Mouse (Mus musculus) neural tube, embryonic 11.5 days (tissue): ENCODE measurements around the gene Gm20388. TPM values are rescaled to one million over a fixed set of nuclear protein-coding genes. Genes with fewer than 3 reads are reported as not detected.

Source experiments
- ATAC-seq: fragments of 200-750 bp; cut with Nextera tagmentation; 2 replicates; pipeline ENCODE4 v1.8.0; 2017; ENCODE audit warnings: moderate number of reproducible peaks, mild to moderate bottlenecking, moderate TSS enrichment, moderate library complexity; ENCODE audit not compliant: insufficient read depth, low FRiP score, low TSS enrichment
- DNase-seq: peaks from one replicate; pipeline ENCODE4 v3.0.0-alpha.2; 2015; ENCODE audit warnings: low spot score
- H3K27ac ChIP-seq: fragments of 300-500 bp; sonication (generic); 2 replicates; pipeline ENCODE4 v1.5.1; 2014; ENCODE audit warnings: low read depth, mild to moderate bottlenecking, low read length
- H3K27me3 ChIP-seq: fragments of 300-500 bp; sonication (generic); 2 replicates; pipeline ENCODE4 v1.6.1; 2014; ENCODE audit warnings: mild to moderate bottlenecking, low read length, mixed read lengths; ENCODE audit not compliant: control insufficient read depth, insufficient read depth
- H3K36me3 ChIP-seq: fragments of 300-500 bp; sonication (generic); 2 replicates; pipeline ENCODE4 v1.6.1; 2014; ENCODE audit warnings: mild to moderate bottlenecking, low read length, moderate library complexity, mixed read lengths; ENCODE audit not compliant: control insufficient read depth, insufficient read depth
- H3K4me1 ChIP-seq: fragments of 300-500 bp; sonication (generic); 2 replicates; pipeline ENCODE4 v1.6.1; 2014; ENCODE audit warnings: low read length, mixed read lengths; ENCODE audit not compliant: control insufficient read depth, insufficient read depth
- H3K4me2 ChIP-seq: fragments of 300-500 bp; sonication (generic); 2 replicates; pipeline ENCODE4 v1.6.1; 2014; ENCODE audit warnings: low read depth, mild to moderate bottlenecking, moderate library complexity
- H3K4me3 ChIP-seq: fragments of 300-500 bp; sonication (generic); 2 replicates; pipeline ENCODE4 v1.5.1; 2014; ENCODE audit warnings: low read depth, low read length
- H3K9ac ChIP-seq: fragments of 300-500 bp; sonication (generic); 2 replicates; pipeline ENCODE4 v1.6.1; 2014; ENCODE audit warnings: mild to moderate bottlenecking, low read length
- H3K9me3 ChIP-seq: fragments of 300-500 bp; sonication (generic); 2 replicates; pipeline ENCODE4 v1.6.1; 2016; ENCODE audit warnings: low read length; ENCODE audit not compliant: control insufficient read depth
- WGBS: fragments of 180-500 bp; shearing (Covaris S2); extraction: QIAGEN DNeasy Blood & Tissue Kit; methylation state at CpG from one replicate; pipeline ENCODE4 v1.1.7; 2014; 5-methylcytosine and 5-hydroxymethylcytosine counted together
- polyA plus RNA-seq: library from polyadenylated mRNA; unstranded; fragments of >200 nt; fragmentation: Nextera tagmentation; extraction: Ambion mirVana; gene quantifications from 2 replicates; pipeline ENCODE4 v1.2.1, GENCODE M21; 2014

The Gm20388 gene
- polyA plus RNA-seq, 1 experiment from 2014 or later: not detected

DNA sequence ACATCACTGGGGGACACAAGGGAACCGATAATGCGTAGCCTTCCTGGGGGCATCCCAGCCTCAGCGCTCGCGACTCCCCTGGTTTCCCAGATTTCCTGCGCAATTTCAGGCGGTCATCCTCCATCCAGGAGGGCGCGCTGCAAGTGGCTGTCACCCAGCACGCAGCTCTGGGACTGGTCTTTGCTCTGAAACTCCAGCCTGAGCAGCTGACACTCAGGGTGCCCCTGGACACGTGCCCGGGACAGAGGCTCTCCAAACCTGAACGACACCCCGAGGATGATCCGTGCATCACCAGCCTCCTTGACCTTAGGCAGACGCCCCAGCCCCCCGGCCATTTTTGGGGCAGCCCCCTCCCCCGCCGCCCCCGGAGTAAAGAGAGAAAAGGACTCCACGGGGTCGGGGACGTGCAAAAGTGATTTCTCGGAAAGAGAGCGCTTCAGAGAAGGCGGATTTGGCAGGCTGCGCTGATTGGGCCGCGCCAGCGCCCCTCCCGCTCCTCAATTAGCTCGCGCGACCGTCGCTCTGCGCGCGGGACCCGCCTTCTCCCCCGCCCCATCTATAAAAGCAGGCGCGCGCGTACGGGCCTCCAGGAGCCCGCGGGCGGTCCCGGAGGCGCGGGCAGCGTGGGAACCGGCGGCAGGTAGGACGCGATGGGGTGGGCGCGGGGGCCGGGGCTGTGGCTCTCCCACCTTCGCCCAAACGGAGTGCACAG, 825.3 kb downstream of the Gm20388 start, which contains the start of gene Irf8:
Gene Irf8, plus strand, starts transcription at position 589 of the 712 bp plus-strand sequence.
- peak within 1 kb of the TSS; percentile 43 for H3K4me3 ChIP-seq
- peaks cover 4% of the 10 kb centered on the region; the same call in 1 of the 2 replicates for H3K4me1 ChIP-seq
- DNase-seq (peak; percentile 89), ATAC-seq (peak; percentile 79)
- H3K36me3 ChIP-seq: no peaks in the 10 kb centered on the region
- H3K9me3 ChIP-seq: no peaks in the 10 kb centered on the region
- H3K9ac ChIP-seq: peak within 1 kb of the TSS; percentile 48
- peaks cover 20% of the 10 kb centered on the region for H3K27me3 ChIP-seq
- H3K27ac ChIP-seq: no peak within 1 kb of the TSS
- WGBS: under 1% methylated on average over 61 of the region's 62 CpGs
- peak within 1 kb of the TSS; percentile 81 for H3K4me2 ChIP-seq

DNA sequence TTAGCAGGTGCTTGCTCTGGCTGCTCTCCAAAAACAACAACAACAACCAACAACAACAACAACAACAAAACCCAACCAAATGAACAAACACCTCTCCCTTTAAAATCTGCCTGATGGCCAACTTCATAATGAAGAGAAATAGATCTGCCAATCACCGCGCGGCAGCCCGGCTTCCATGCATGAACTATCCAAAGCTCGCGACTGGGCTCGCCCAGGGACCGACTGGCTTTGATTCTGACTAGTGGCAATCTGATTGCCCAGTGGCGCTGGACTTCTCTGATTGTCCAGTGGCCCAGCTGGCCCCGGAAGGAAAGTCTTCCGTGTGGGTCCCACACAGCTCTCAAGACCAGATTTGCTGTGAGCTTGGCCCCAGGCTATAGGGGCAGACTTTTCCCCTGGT, 825.8 kb downstream of the Gm20388 start:
- Histone ChIP-seq H3K9ac (peak overlapping the region; percentile 48), H3K4me1 (peaks cover 4% of the 10 kb centered on the region; the same call in 1 of the 2 replicates), H3K36me3 (no peaks in the 10 kb centered on the region), H3K4me2 (peak overlapping the region; percentile 81), H3K27me3 (peaks cover 20% of the 10 kb centered on the region), H3K4me3 (peak overlapping the region; percentile 43), H3K27ac (no peak overlapping the region), H3K9me3 (no peaks in the 10 kb centered on the region)
- WGBS: 4% methylated on average over 11 of the region's 11 CpGs
- peak; percentile 54 for DNase-seq
- ATAC-seq: no peak

DNA sequence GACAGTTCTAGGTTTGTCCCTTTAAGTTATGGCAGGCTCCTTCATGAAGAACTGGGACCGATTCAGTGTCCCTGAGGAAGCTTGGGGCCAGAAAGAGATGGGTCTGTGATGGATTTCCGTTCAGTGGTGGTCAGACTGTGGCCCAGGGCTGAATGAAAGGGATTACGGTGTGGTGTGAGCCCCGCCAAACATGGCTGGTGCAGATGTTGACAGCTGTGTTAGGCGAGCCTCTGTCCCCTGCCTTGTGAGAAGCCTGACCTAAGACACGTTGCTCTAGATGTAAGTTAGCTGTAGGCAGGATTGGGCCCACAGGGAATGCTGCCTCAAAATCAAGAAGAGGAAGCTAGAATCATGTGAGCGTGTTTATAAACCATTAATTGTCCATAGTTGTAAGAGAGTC, 826.5 kb downstream of the Gm20388 start:
- peaks cover 20% of the 10 kb centered on the region for H3K27me3 ChIP-seq
- H3K27ac ChIP-seq: no peak overlapping the region
- no peaks in the 10 kb centered on the region for H3K36me3 ChIP-seq
- 52% methylated on average over 7 of the region's 7 CpGs for WGBS
- no peak overlapping the region for H3K4me3 ChIP-seq
- no peaks in the 10 kb centered on the region for H3K9me3 ChIP-seq
- DNase-seq (no peak), ATAC-seq (no peak)
- peaks cover 4% of the 10 kb centered on the region; the same call in 1 of the 2 replicates for H3K4me1 ChIP-seq
- H3K9ac ChIP-seq: no peak overlapping the region
- no peak overlapping the region for H3K4me2 ChIP-seq

DNA sequence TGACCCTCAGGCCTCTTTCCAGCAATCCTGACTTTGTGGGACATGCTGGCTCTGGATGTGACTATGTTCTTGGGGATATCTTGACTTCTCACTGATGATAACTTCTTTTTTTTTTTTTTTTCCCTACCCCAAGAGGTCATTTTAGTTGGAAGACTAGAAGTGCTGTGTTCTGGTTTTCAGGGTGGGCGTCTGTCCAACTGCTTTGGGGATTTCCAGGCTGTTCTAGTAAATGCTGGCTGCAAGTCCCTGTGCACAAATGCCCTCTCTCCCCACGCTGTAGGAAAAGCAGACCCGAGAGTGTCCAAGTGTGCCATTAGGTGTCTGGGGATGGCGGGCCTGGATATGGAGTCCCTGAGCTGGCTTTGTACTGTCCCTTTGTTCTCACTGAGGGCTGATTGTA, 828.1 kb downstream of the Gm20388 start:
- no peak for ATAC-seq
- H3K27ac ChIP-seq: no peak overlapping the region
- H3K9ac ChIP-seq: no peak overlapping the region
- H3K9me3 ChIP-seq: no peaks in the 10 kb centered on the region
- WGBS: 72% methylated on average over 4 of the region's 4 CpGs
- H3K4me2 ChIP-seq: no peak overlapping the region
- no peak for DNase-seq
- H3K27me3 ChIP-seq: peaks cover 20% of the 10 kb centered on the region
- no peak overlapping the region for H3K4me3 ChIP-seq
- H3K4me1 ChIP-seq: peaks cover 4% of the 10 kb centered on the region; the same call in 1 of the 2 replicates
- no peaks in the 10 kb centered on the region for H3K36me3 ChIP-seq

DNA sequence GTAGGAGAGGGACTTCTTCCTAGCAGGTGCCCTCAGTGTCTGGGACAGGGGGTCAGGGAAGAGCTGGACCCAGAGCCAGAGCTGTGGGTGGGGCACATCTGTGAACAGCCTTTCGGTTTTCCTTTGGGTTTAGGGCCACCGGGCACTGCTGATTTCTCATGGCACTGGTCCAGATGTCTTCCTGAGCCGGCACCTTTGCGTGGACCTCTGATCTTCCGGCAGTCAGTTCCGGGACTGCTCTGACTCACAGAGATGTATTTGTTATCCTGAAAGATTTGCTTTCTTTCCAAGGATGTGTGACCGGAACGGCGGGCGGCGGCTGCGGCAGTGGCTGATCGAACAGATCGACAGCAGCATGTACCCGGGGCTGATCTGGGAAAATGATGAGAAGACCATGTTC, 828.9 kb downstream of the Gm20388 start:
- 93% methylated on average over 15 of the region's 15 CpGs for WGBS

DNA sequence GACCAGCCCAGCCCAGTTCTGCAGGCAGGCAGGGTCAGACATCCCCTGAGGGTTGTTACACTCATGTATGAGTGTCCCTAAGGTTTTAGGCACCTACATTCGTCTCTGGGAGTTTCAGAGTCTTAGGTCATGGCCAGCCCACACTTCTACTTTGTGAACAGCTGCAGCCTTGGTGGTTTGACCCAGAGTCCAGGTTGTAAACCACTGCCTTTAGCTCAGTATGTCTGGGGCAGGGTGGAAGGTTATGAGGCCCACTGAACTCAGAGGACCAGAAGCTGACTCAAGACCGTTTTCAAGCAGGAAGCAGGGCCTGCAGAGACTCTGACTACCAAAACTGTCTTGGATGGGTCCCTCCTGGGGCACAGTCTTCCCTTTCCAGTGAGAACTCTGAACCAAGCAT, 829.9 kb downstream of the Gm20388 start:
- no peak overlapping the region for H3K4me3 ChIP-seq
- no peak overlapping the region for H3K27ac ChIP-seq
- H3K4me2 ChIP-seq: no peak overlapping the region
- no peak for DNase-seq
- no peak overlapping the region for H3K9ac ChIP-seq
- H3K27me3 ChIP-seq: peaks cover 7% of the 10 kb centered on the region
- no peaks in the 10 kb centered on the region for H3K36me3 ChIP-seq
- no peaks in the 10 kb centered on the region for H3K9me3 ChIP-seq
- 69% methylated on average over 2 of the region's 2 CpGs for WGBS
- H3K4me1 ChIP-seq: peaks cover 2% of the 10 kb centered on the region; the same call in 1 of the 2 replicates
- no peak for ATAC-seq

More for the DNA sequence above, 828.9 kb downstream of the Gm20388 start:
- Histone ChIP-seq H3K4me3 (no peak overlapping the region), H3K4me2 (no peak overlapping the region), H3K9me3 (no peaks in the 10 kb centered on the region), H3K27me3 (peaks cover 17% of the 10 kb centered on the region), H3K36me3 (no peaks in the 10 kb centered on the region), H3K9ac (no peak overlapping the region), H3K27ac (no peak overlapping the region), H3K4me1 (peaks cover 4% of the 10 kb centered on the region; the same call in 1 of the 2 replicates)
- no peak for ATAC-seq
- DNase-seq: no peak

DNA sequence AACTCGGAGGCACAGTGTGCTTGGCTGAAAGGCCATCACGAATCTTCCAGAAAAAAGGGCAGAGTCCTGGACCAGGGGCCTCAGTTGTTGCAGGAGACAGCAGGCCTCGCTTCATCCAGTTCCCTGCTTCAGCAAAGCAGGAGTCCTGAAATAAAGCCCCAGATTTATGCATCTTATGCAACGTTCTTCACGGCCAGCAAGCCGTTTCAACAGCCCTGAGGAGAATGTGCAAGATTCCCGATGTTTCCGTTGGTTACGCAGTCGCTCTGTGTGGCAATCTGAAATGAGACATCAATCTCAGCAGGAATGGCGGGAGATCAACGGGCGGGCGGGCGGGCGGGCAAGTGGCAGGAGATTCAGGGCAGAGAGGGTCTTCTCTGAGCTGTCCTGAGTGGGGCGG, 830.4 kb downstream of the Gm20388 start:
- Histone ChIP-seq H3K9ac (no peak overlapping the region), H3K4me1 (no peaks in the 10 kb centered on the region), H3K9me3 (no peaks in the 10 kb centered on the region), H3K4me2 (no peak overlapping the region), H3K36me3 (no peaks in the 10 kb centered on the region), H3K27ac (no peak overlapping the region), H3K27me3 (peaks cover 4% of the 10 kb centered on the region; the same call in 1 of the 2 replicates), H3K4me3 (no peak overlapping the region)
- no peak for DNase-seq
- ATAC-seq: no peak
- 68% methylated on average over 17 of the region's 17 CpGs for WGBS

DNA sequence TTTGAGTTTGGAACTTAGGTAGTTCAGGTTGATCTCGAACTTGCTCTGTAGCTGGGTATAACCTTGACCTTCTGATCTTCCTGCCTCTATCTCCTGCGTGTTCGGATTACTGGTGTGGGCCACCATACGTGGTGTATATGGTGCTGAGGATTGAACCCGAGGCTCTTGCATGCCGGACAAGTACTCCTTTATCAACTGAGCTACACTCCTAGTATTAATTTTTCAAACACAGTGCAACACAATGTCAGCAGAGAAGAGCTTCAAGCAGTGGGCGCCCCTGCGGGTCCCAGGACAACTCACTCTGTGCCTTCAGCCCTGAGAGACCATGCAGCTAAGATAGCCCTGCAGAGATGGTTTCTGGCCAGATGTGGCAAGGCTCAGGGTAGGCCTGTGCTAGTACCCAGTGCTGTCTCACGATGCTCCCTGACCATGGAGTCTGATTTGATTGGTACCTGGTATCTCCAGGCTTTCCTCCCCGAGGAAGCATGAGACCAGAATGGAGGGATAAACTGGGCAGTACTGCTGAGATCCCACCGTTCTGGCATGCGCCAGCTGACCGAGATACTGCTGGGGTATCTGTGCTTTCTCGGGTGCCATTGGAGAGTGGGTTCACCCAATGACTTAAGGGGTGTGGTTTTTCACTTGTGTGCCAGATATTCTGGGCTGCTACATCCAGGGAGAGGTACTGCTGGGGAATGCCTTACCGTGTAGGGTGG, 831.3 kb downstream of the Gm20388 start:
- Histone ChIP-seq H3K4me3 (no peak overlapping the region), H3K27me3 (no peaks in the 10 kb centered on the region; the same call in 1 of the 2 replicates), H3K9me3 (no peaks in the 10 kb centered on the region), H3K36me3 (no peaks in the 10 kb centered on the region), H3K9ac (no peak overlapping the region), H3K4me2 (no peak overlapping the region), H3K27ac (no peak overlapping the region), H3K4me1 (no peaks in the 10 kb centered on the region)
- no peak for ATAC-seq
- WGBS: 92% methylated on average over 15 of the region's 15 CpGs
- no peak for DNase-seq
